Mouse (Mus musculus): Measurements from ENCODE around the gene Lrrk1. TPM values are rescaled to one million over a fixed set of nuclear protein-coding genes. Genes with fewer than 3 reads are reported as not detected.
A peak's percentile ranks its signal among the peaks of the same experiment; 100 is the strongest.

Lrrk1 gene
- polyA plus RNA-seq, 1 experiment from 2014 or later: 14.2 TPM

- Histone ChIP-seq H3K27me3 (no peaks in the 10 kb centered on the region), H3K4me1 (replicated peaks) (peaks cover 39% of the 10 kb centered on the region), H3K9ac (replicated peaks) (no peak overlapping the region), H3K9me3 (no peaks in the 10 kb centered on the region), H3K36me3 (no peaks in the 10 kb centered on the region), H3K4me2 (no peak overlapping the region), H3K27ac (no peak overlapping the region), H3K4me3 (replicated peaks) (no peak overlapping the region)
- no peak for ATAC-seq (ENCODE audit: insufficient number of reproducible peaks, insufficient read depth, low FRiP score, low TSS enrichment, low read depth)
- 72% methylated on average over 6 of the region's 6 CpGs for WGBS
Measured at GRCm38 (mm10) chr7:66233947-66234516, 154.1 kb downstream of the Lrrk1 start.

GRCm38 (mm10) chr7:66233141-66233946 is 154.8 kb downstream of the Lrrk1 start:
- no peak for ATAC-seq (ENCODE audit: insufficient number of reproducible peaks, insufficient read depth, low FRiP score, low TSS enrichment, low read depth)
- no peak overlapping the region for H3K9ac ChIP-seq (replicated peaks)
- WGBS: 74% methylated on average over 4 of the region's 4 CpGs
- H3K27ac ChIP-seq: peak overlapping the region; percentile 45; the same call in 1 of the 2 replicates
- H3K4me1 ChIP-seq (replicated peaks): peaks cover 46% of the 10 kb centered on the region
- no peak overlapping the region for H3K4me2 ChIP-seq
- H3K4me3 ChIP-seq (replicated peaks): no peak overlapping the region
- no peaks in the 10 kb centered on the region for H3K9me3 ChIP-seq
- H3K27me3 ChIP-seq: no peaks in the 10 kb centered on the region
- H3K36me3 ChIP-seq: no peaks in the 10 kb centered on the region

- H3K4me3 ChIP-seq (replicated peaks): no peak overlapping the region
- no peaks in the 10 kb centered on the region for H3K9me3 ChIP-seq
- H3K27ac ChIP-seq: peak overlapping the region; percentile 98
- H3K4me2 ChIP-seq: no peak overlapping the region
- H3K9ac ChIP-seq (replicated peaks): 0 out of 2 replicates have a peak overlapping the region, but pooled peaks have one; percentile 27
- H3K36me3 ChIP-seq: no peaks in the 10 kb centered on the region
- H3K4me1 ChIP-seq (replicated peaks): peaks cover 55% of the 10 kb centered on the region
- H3K27me3 ChIP-seq: no peaks in the 10 kb centered on the region
- WGBS: 94% methylated on average over 4 of the region's 4 CpGs
- peak; percentile 39; the same call in 1 of the 2 replicates for ATAC-seq (ENCODE audit: insufficient number of reproducible peaks, insufficient read depth, low FRiP score, low TSS enrichment, low read depth)
Measured at GRCm38 (mm10) chr7:66231861-66232260, 156.3 kb downstream of the Lrrk1 start.

- Histone ChIP-seq H3K4me3 (replicated peaks) (no peak overlapping the region), H3K4me2 (peak overlapping the region; percentile 15; the same call in 1 of the 2 replicates), H3K9ac (replicated peaks) (peak overlapping the region; percentile 37; the same call in 1 of the 2 replicates), H3K27ac (peak overlapping the region; percentile 98), H3K9me3 (no peaks in the 10 kb centered on the region), H3K4me1 (replicated peaks) (peaks cover 55% of the 10 kb centered on the region), H3K27me3 (no peaks in the 10 kb centered on the region), H3K36me3 (no peaks in the 10 kb centered on the region)
- 0 out of 2 replicates have a peak, but pooled peaks have one; percentile 45 for ATAC-seq (ENCODE audit: insufficient number of reproducible peaks, insufficient read depth, low FRiP score, low TSS enrichment, low read depth)
- 25% methylated on average over 17 of the region's 17 CpGs for WGBS
Measured at GRCm38 (mm10) chr7:66230638-66231550, 157.3 kb downstream of the Lrrk1 start.

GRCm38 (mm10) chr7:66230246-66230637 is 157.9 kb downstream of the Lrrk1 start:
- H3K27ac ChIP-seq: peak overlapping the region; percentile 98
- peak overlapping the region; percentile 2; the same call in 1 of the 2 replicates for H3K4me2 ChIP-seq
- H3K4me1 ChIP-seq (replicated peaks): peaks cover 55% of the 10 kb centered on the region
- H3K4me3 ChIP-seq (replicated peaks): no peak overlapping the region
- WGBS: 61% methylated on average over 4 of the region's 4 CpGs
- H3K9me3 ChIP-seq: no peaks in the 10 kb centered on the region
- no peaks in the 10 kb centered on the region for H3K27me3 ChIP-seq
- no peaks in the 10 kb centered on the region for H3K36me3 ChIP-seq
- H3K9ac ChIP-seq (replicated peaks): peak overlapping the region; percentile 27; the same call in 1 of the 2 replicates
- no peak for ATAC-seq (ENCODE audit: insufficient number of reproducible peaks, insufficient read depth, low FRiP score, low TSS enrichment, low read depth)

- no peak overlapping the region for H3K4me3 ChIP-seq (replicated peaks)
- peak overlapping the region; percentile 98 for H3K27ac ChIP-seq
- H3K4me2 ChIP-seq: no peak overlapping the region
- no peaks in the 10 kb centered on the region for H3K27me3 ChIP-seq
- H3K4me1 ChIP-seq (replicated peaks): peaks cover 55% of the 10 kb centered on the region
- 81% methylated on average over 7 of the region's 7 CpGs for WGBS
- H3K9me3 ChIP-seq: no peaks in the 10 kb centered on the region
- H3K36me3 ChIP-seq: no peaks in the 10 kb centered on the region
- no peak for ATAC-seq (ENCODE audit: insufficient number of reproducible peaks, insufficient read depth, low FRiP score, low TSS enrichment, low read depth)
- no peak overlapping the region for H3K9ac ChIP-seq (replicated peaks)
Measured at GRCm38 (mm10) chr7:66229433-66229832, 158.7 kb downstream of the Lrrk1 start.

GRCm38 (mm10) chr7:66228610-66228920 is 159.6 kb downstream of the Lrrk1 start:
- no peak for ATAC-seq (ENCODE audit: insufficient number of reproducible peaks, insufficient read depth, low FRiP score, low TSS enrichment, low read depth)
- H3K4me1 ChIP-seq (replicated peaks): peaks cover 52% of the 10 kb centered on the region
- no peaks in the 10 kb centered on the region for H3K36me3 ChIP-seq
- H3K4me3 ChIP-seq (replicated peaks): no peak overlapping the region
- H3K27ac ChIP-seq: peak overlapping the region; percentile 41; the same call in 1 of the 2 replicates
- H3K27me3 ChIP-seq: no peaks in the 10 kb centered on the region
- no peaks in the 10 kb centered on the region for H3K9me3 ChIP-seq
- 0 out of 2 replicates have a peak overlapping the region, but pooled peaks have one; percentile 4 for H3K9ac ChIP-seq (replicated peaks)
- 50% methylated on average over 2 of the region's 2 CpGs for WGBS
- no peak overlapping the region for H3K4me2 ChIP-seq

GRCm38 (mm10) chr7:66227814-66228609 is 160.1 kb downstream of the Lrrk1 start:
- WGBS: 80% methylated on average over 13 of the region's 13 CpGs

GRCm38 (mm10) chr7:66225881-66226280 is 162.3 kb downstream of the Lrrk1 start:
- ATAC-seq (ENCODE audit: insufficient number of reproducible peaks, insufficient read depth, low FRiP score, low TSS enrichment, low read depth): no peak
- WGBS: 81% methylated on average over 3 of the region's 3 CpGs
- H3K4me3 ChIP-seq (replicated peaks): no peak overlapping the region

More at GRCm38 (mm10) chr7:66227814-66228609, 160.1 kb downstream of the Lrrk1 start:
- H3K4me1 ChIP-seq (replicated peaks): peaks cover 48% of the 10 kb centered on the region
- no peaks in the 10 kb centered on the region for H3K36me3 ChIP-seq
- H3K4me3 ChIP-seq (replicated peaks): no peak overlapping the region
- H3K4me2 ChIP-seq: no peak overlapping the region
- H3K27me3 ChIP-seq: no peaks in the 10 kb centered on the region
- no peak overlapping the region for H3K9ac ChIP-seq (replicated peaks)
- ATAC-seq (ENCODE audit: insufficient number of reproducible peaks, insufficient read depth, low FRiP score, low TSS enrichment, low read depth): no peak
- H3K27ac ChIP-seq: peak overlapping the region; percentile 41
- no peaks in the 10 kb centered on the region for H3K9me3 ChIP-seq

GRCm38 (mm10) chr7:66224541-66224940 is 163.6 kb downstream of the Lrrk1 start:
- ATAC-seq (ENCODE audit: insufficient number of reproducible peaks, insufficient read depth, low FRiP score, low TSS enrichment, low read depth): no peak
- WGBS: 92% methylated on average over 6 of the region's 6 CpGs

More at GRCm38 (mm10) chr7:66225881-66226280, 162.3 kb downstream of the Lrrk1 start:
- peaks cover 44% of the 10 kb centered on the region for H3K4me1 ChIP-seq (replicated peaks)
- H3K4me2 ChIP-seq: no peak overlapping the region
- no peaks in the 10 kb centered on the region for H3K27me3 ChIP-seq
- no peak overlapping the region for H3K27ac ChIP-seq
- no peaks in the 10 kb centered on the region for H3K9me3 ChIP-seq
- H3K9ac ChIP-seq (replicated peaks): no peak overlapping the region
- H3K36me3 ChIP-seq: no peaks in the 10 kb centered on the region

More at GRCm38 (mm10) chr7:66224541-66224940, 163.6 kb downstream of the Lrrk1 start:
- Histone ChIP-seq H3K27me3 (no peaks in the 10 kb centered on the region), H3K4me3 (replicated peaks) (no peak overlapping the region), H3K9ac (replicated peaks) (no peak overlapping the region), H3K4me1 (replicated peaks) (peaks cover 37% of the 10 kb centered on the region), H3K36me3 (no peaks in the 10 kb centered on the region), H3K4me2 (no peak overlapping the region), H3K9me3 (no peaks in the 10 kb centered on the region), H3K27ac (no peak overlapping the region)

Data from limb, embryonic 12.5 days (tissue).